Comparison of ENCODE assay signal across 7 mouse cellular contexts in genomic region chr8:111157617-111158016, GRCm38 (mm10).
DNase-seq lines count a peak whose midpoint lies in the region; ATAC-seq and TF ChIP-seq lines count a peak whose summit lies in the region.

No protein-coding gene starts in this region.

- TF ChIP-seq POLR2A in small intestine, adult 2 months (IDR thresholded peaks at IDR 0.05; ENCODE audit: low read depth, low read length): no peak

- WGBS in embryonic facial prominence, embryonic 10.5 days: 50% methylated on average over 14 of the region's 14 CpGs
- WGBS in heart, postnatal 0 days: 51% methylated on average over 14 of the region's 14 CpGs
- WGBS in small intestine, adult 2 months: 54% methylated on average over 14 of the region's 14 CpGs

- H3K9ac ChIP-seq in heart, postnatal 0 days (replicated peaks; ENCODE audit: low read depth, low read length): no peak overlapping the region

- peak; percentile 56 for TF ChIP-seq CTCF in heart, postnatal 0 days (IDR thresholded peaks at IDR 0.05; ENCODE audit: low read depth)
- peak; percentile 58; the same call in 1 of the 2 replicates for TF ChIP-seq CTCF in small intestine, adult 2 months (IDR thresholded peaks at IDR 0.05; ENCODE audit: extremely low read depth, insufficient read length, insufficient replicate concordance, low read depth, low read length)

- H3K36me3 ChIP-seq in embryonic facial prominence, embryonic 10.5 days (replicated peaks): peaks cover 100% of the 10 kb centered on the region
- H3K36me3 ChIP-seq in heart, postnatal 0 days (replicated peaks; ENCODE audit: control insufficient read depth, insufficient read depth, low read length): peaks cover 95% of the 10 kb centered on the region
- H3K36me3 ChIP-seq in small intestine, adult 2 months (ENCODE audit: control insufficient read depth, insufficient read depth, low read length): peaks cover 65% of the 10 kb centered on the region

- no peak for TF ChIP-seq EP300 in heart, postnatal 0 days (IDR thresholded peaks at IDR 0.05; ENCODE audit: low read depth)

- peak; percentile 22 for DNase-seq in Muller cell, postnatal 12 days (ENCODE audit: inconsistent ontology term)
- DNase-seq in adrenal gland, postnatal 14 days: peak; percentile 82
- peak; percentile 64 for DNase-seq in embryonic facial prominence, embryonic 10.5 days (ENCODE audit: low spot score)
- DNase-seq in heart, postnatal 0 days (ENCODE audit: low spot score): no peak
- peak; percentile 63 to 67 for DNase-seq in layer of hippocampus, postnatal 10 days (ENCODE audit: low spot score in 2 of 2)
- DNase-seq in lung, postnatal 25 days (ENCODE audit: low spot score): peak; percentile 50

- H3K9me3 ChIP-seq in embryonic facial prominence, embryonic 10.5 days: no peaks in the 10 kb centered on the region
- no peaks in the 10 kb centered on the region for H3K9me3 ChIP-seq in heart, postnatal 0 days (replicated peaks; ENCODE audit: control insufficient read depth, low read length)

- ATAC-seq in heart, postnatal 0 days (ENCODE audit: insufficient read depth, low read depth): peak; percentile 66; the same call in 1 of the 2 replicates

- H3K4me2 ChIP-seq in heart, postnatal 0 days (ENCODE audit: low read depth, low read length): no peak overlapping the region

- no peaks in the 10 kb centered on the region for H3K4me1 ChIP-seq in embryonic facial prominence, embryonic 10.5 days
- no peaks in the 10 kb centered on the region for H3K4me1 ChIP-seq in heart, postnatal 0 days (ENCODE audit: control insufficient read depth, insufficient read depth)
- H3K4me1 ChIP-seq in small intestine, adult 2 months (ENCODE audit: control insufficient read depth, insufficient read depth, insufficient read length, low read length): no peaks in the 10 kb centered on the region

- H3K27me3 ChIP-seq in embryonic facial prominence, embryonic 10.5 days (replicated peaks; ENCODE audit: low read depth, poor library complexity, severe bottlenecking): no peaks in the 10 kb centered on the region
- H3K27me3 ChIP-seq in heart, postnatal 0 days (ENCODE audit: control insufficient read depth, insufficient read depth, low read length): no peaks in the 10 kb centered on the region
- no peaks in the 10 kb centered on the region for H3K27me3 ChIP-seq in small intestine, adult 2 months (ENCODE audit: control insufficient read depth, insufficient read depth, low read length)

- no peak overlapping the region for H3K4me3 ChIP-seq in embryonic facial prominence, embryonic 10.5 days
- no peak overlapping the region for H3K4me3 ChIP-seq in heart, postnatal 0 days (ENCODE audit: low read depth, low read length)
- no peak overlapping the region for H3K4me3 ChIP-seq in small intestine, adult 2 months (ENCODE audit: low read depth, low read length)

- H3K27ac ChIP-seq in embryonic facial prominence, embryonic 10.5 days (replicated peaks): no peak overlapping the region
- no peak overlapping the region for H3K27ac ChIP-seq in heart, postnatal 0 days (ENCODE audit: low read depth)
- no peak overlapping the region for H3K27ac ChIP-seq in small intestine, adult 2 months (ENCODE audit: insufficient read depth, low read depth, low read length)
